Mouse (Mus musculus) forebrain, embryonic 14.5 days (tissue): ENCODE measurements around the gene Mecom. TPM values are rescaled to one million over a fixed set of nuclear protein-coding genes. Genes with fewer than 3 reads are reported as not detected.

Experiments
- ATAC-seq: fragments of 200-750 bp; cut with Nextera tagmentation; 2 replicates; pipeline ENCODE4 v1.8.0; 2017; ENCODE audit warnings: mild to moderate bottlenecking, moderate library complexity
- DNase-seq: peaks from one replicate; pipeline ENCODE4 v3.0.0-alpha.2; 2015; ENCODE audit warnings: low spot score
- H3K27ac ChIP-seq: fragments of 300-500 bp; sonication (generic); 2 replicates; pipeline ENCODE4 v1.5.1; 2014; ENCODE audit warnings: low read depth, mild to moderate bottlenecking, control low read depth, low read length, moderate library complexity
- H3K27me3 ChIP-seq: fragments of 300-500 bp; sonication (generic); replicated peaks from 2 replicates; pipeline ENCODE4 v1.6.1; 2014; ENCODE audit warnings: low read length, control low read depth, mixed read lengths; ENCODE audit not compliant: control insufficient read depth, insufficient read depth
- H3K36me3 ChIP-seq: fragments of 300-500 bp; sonication (generic); 2 replicates; pipeline ENCODE4 v1.6.1; 2014; ENCODE audit warnings: low read length, control low read depth; ENCODE audit not compliant: control insufficient read depth, insufficient read depth
- H3K4me1 ChIP-seq: fragments of 300-500 bp; sonication (generic); 2 replicates; pipeline ENCODE4 v1.6.1; 2014; ENCODE audit warnings: antibody characterized with exemption, low read length, control low read depth; ENCODE audit not compliant: control insufficient read depth, insufficient read depth
- H3K4me2 ChIP-seq: fragments of 300-500 bp; sonication (generic); 2 replicates; pipeline ENCODE4 v1.6.1; 2014; ENCODE audit warnings: mild to moderate bottlenecking, control low read depth, low read length
- H3K4me3 ChIP-seq: fragments of 300-500 bp; sonication (generic); 2 replicates; pipeline ENCODE4 v1.5.1; 2014; ENCODE audit warnings: low read depth, low read length, control low read depth
- H3K9ac ChIP-seq: fragments of 300-500 bp; sonication (generic); 2 replicates; pipeline ENCODE4 v1.6.1; 2014; ENCODE audit warnings: mild to moderate bottlenecking, low read length, control low read depth, moderate library complexity
- H3K9me3 ChIP-seq: fragments of 300-500 bp; sonication (generic); replicated peaks from 2 replicates; pipeline ENCODE4 v1.6.1; 2016; ENCODE audit warnings: low read length, control low read depth, mixed read lengths; ENCODE audit not compliant: control insufficient read depth
- WGBS: fragments of 180-500 bp; shearing (Covaris S2); extraction: QIAGEN DNeasy Blood & Tissue Kit; methylation state at CpG from one replicate; pipeline ENCODE4 v1.1.7; 2014; 5-methylcytosine and 5-hydroxymethylcytosine counted together
- polyA plus RNA-seq: library from polyadenylated mRNA; unstranded; fragments of >200 nt; fragmentation: Nextera tagmentation; extraction: Ambion mirVana; gene quantifications from 2 replicates; pipeline ENCODE4 v1.2.1, GENCODE M21; 2014

Mecom gene
- polyA plus RNA-seq, 1 experiment from 2014 or later = 3.2 TPM

DNA sequence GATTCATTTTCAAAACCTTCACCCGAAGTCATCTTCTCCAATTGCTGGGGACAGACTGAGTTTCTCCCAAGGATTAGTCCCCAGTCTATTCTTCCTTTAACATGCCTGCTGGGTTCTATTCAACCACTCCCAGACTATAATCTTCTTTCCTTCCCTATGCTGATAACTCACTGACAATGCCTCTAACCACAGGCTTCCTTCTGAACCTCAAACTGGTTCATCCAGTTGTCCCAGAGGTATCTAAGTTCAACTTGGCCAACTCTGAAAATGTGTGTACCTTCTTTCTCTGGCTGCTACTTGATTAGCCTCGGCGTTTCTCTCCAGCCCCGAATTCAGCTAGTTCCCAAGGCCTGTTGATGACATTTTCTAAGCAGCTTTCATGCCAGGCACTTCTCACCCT lies 499.7 kb downstream of the Mecom start:
- Histone ChIP-seq H3K4me2 (no peak overlapping the region), H3K27ac (no peak overlapping the region), H3K9ac (no peak overlapping the region), H3K9me3 (no peaks in the 10 kb centered on the region), H3K27me3 (no peaks in the 10 kb centered on the region), H3K36me3 (no peaks in the 10 kb centered on the region), H3K4me3 (no peak overlapping the region), H3K4me1 (no peaks in the 10 kb centered on the region)
- ATAC-seq (no peak), DNase-seq (no peak)
- WGBS = 36% methylated on average over 4 of the region's 4 CpGs

DNA sequence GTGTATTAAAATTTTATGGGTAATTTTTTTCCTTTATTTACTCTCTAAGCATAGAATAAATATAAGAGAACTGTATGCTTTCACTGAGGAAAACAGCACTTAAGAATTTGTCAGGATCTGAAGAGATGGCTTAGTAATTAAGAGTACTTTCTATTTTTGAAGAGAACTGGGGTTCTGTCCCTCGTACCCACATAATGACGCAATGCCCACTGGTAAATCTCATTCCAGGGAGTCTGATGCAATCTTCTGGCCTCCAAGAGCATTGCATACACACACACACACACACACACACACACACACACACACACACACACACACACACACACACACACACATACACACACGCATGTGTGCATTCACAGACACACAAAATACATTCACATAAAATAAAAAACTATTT lies 504.3 kb downstream of the Mecom start:
- no peak overlapping the region for H3K27ac ChIP-seq
- no peak overlapping the region for H3K4me2 ChIP-seq
- ATAC-seq (no peak), DNase-seq (no peak)
- no peaks in the 10 kb centered on the region for H3K9me3 ChIP-seq
- no peaks in the 10 kb centered on the region for H3K27me3 ChIP-seq
- H3K36me3 ChIP-seq = no peaks in the 10 kb centered on the region
- 87% methylated on average over 3 of the region's 3 CpGs for WGBS
- no peak overlapping the region for H3K9ac ChIP-seq
- H3K4me1 ChIP-seq = no peaks in the 10 kb centered on the region
- no peak overlapping the region for H3K4me3 ChIP-seq

DNA sequence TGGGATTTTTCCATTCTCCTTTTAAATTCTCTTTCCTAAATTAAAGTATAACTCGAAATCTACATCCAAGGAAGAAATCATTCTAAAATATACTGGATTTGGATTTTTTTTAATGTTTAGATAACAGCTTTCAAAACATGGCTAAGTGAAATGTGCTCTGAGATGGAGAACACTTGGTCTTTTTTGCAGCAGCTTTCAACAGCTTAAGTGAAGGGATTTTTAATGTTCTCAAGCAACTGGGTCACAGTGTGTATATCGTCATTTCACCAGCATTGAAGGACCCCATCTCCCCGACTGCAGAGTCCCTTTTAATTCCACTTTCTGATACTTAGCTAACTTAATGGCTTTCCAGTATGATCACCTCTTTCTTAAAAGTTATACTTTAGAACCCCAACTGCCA lies 509.3 kb downstream of the Mecom start:
- Histone ChIP-seq H3K4me2 (no peak overlapping the region), H3K4me1 (no peaks in the 10 kb centered on the region), H3K4me3 (no peak overlapping the region), H3K9me3 (no peaks in the 10 kb centered on the region), H3K9ac (no peak overlapping the region), H3K27ac (no peak overlapping the region), H3K27me3 (no peaks in the 10 kb centered on the region), H3K36me3 (no peaks in the 10 kb centered on the region)
- DNase-seq = no peak
- ATAC-seq = no peak
- WGBS = 83% methylated on average over 3 of the region's 3 CpGs

DNA sequence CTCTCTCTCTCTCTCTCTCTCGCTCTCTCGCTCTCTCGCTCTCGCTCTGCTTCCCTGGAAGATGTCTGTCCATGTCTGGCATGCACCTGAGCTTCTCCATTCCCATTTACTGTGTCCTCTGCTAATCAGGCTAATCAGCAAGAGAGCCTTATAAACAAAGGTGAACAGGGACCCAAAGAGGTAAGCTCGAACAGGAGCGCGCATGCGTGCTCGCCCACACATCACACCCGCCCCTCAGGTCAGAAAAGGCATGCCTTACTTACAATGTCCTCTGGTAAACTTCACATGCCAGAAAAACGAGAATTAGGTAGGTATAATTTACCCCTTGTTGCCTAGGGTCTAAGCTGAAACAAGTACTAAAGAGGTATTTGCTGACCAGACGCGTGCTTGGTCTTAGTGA lies 527.8 kb downstream of the Mecom start:
- no peak overlapping the region for H3K9ac ChIP-seq
- DNase-seq = no peak
- H3K27ac ChIP-seq = no peak overlapping the region
- no peak overlapping the region for H3K4me3 ChIP-seq
- H3K9me3 ChIP-seq = no peaks in the 10 kb centered on the region
- 0 out of 2 replicates have a peak, but pooled peaks cover 8% of the 10 kb centered on the region for H3K27me3 ChIP-seq
- H3K4me1 ChIP-seq = no peaks in the 10 kb centered on the region
- WGBS = 93% methylated on average over 13 of the region's 13 CpGs
- H3K36me3 ChIP-seq = no peaks in the 10 kb centered on the region
- no peak overlapping the region for H3K4me2 ChIP-seq
- ATAC-seq = no peak

- WGBS = 74% methylated on average over 8 of the region's 8 CpGs
- Histone ChIP-seq H3K4me1 (no peaks in the 10 kb centered on the region), H3K4me3 (no peak overlapping the region), H3K27me3 (0 out of 2 replicates have a peak, but pooled peaks cover 10% of the 10 kb centered on the region), H3K9me3 (no peaks in the 10 kb centered on the region), H3K4me2 (no peak overlapping the region), H3K36me3 (no peaks in the 10 kb centered on the region), H3K27ac (no peak overlapping the region), H3K9ac (no peak overlapping the region)
- no peak for DNase-seq
- no peak for ATAC-seq
These were observed 528.4 kb downstream of the Mecom start for GRCm38 (mm10) chr3:30019411-30019810.

DNA sequence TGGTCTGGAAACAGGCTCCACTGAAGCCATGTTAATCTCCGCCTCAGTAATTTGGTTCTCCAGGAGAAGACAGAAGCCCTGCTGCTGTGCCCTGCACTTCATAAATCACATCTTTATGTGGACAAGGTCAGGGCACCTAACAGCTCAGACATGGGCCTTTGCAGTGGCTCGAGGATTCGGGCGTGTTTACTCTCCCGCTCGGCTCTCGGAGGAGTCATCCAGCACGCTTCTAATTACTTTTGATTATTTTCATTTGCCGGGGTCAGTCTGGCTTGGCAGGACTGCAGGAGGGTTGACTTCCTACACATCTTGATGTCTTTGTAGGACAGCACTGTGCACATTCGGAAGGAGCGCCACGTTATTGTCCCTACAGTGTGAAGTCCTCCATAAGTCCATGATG lies 529.6 kb downstream of the Mecom start:
- H3K9ac ChIP-seq = no peak overlapping the region
- DNase-seq = no peak

DNA sequence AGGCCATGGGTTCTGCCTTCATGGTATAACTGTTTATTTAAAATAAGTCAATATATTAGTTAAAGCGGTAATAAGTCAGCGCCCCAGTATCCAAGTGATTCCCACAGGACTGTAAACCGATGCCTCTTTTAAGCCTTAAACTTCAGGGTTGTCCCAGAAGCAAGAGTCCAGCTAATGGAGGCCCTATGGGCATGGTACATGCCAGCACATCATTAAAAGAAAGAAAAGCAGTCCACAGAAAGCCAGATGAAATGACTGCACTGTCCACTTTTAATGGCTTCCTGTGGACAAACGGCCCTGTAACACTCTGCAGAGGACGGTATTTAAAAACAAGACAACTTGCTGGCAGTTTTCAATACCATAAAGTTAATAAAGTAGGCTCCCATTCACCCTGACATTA lies 531.0 kb downstream of the Mecom start:
- 62% methylated on average over 5 of the region's 5 CpGs for WGBS
- H3K27me3 ChIP-seq = 0 out of 2 replicates have a peak, but pooled peaks cover 14% of the 10 kb centered on the region
- DNase-seq (no peak), ATAC-seq (no peak)
- no peaks in the 10 kb centered on the region for H3K36me3 ChIP-seq
- H3K9ac ChIP-seq = no peak overlapping the region
- H3K4me2 ChIP-seq = no peak overlapping the region
- no peaks in the 10 kb centered on the region for H3K9me3 ChIP-seq
- H3K4me3 ChIP-seq = no peak overlapping the region
- peaks cover 4% of the 10 kb centered on the region; the same call in 1 of the 2 replicates for H3K4me1 ChIP-seq
- H3K27ac ChIP-seq = no peak overlapping the region

More for the DNA sequence above, 529.6 kb downstream of the Mecom start:
- no peaks in the 10 kb centered on the region for H3K9me3 ChIP-seq
- no peaks in the 10 kb centered on the region for H3K36me3 ChIP-seq
- 64% methylated on average over 12 of the region's 12 CpGs for WGBS
- H3K4me1 ChIP-seq = no peaks in the 10 kb centered on the region
- H3K4me3 ChIP-seq = no peak overlapping the region
- 0 out of 2 replicates have a peak, but pooled peaks cover 10% of the 10 kb centered on the region for H3K27me3 ChIP-seq
- no peak overlapping the region for H3K27ac ChIP-seq
- no peak overlapping the region for H3K4me2 ChIP-seq
- no peak for ATAC-seq

GRCm38 (mm10) chr3:30014962-30015660 lies 532.7 kb downstream of the Mecom start:
- ATAC-seq = peak; percentile 78

GRCm38 (mm10) chr3:30014279-30014678 lies 533.5 kb downstream of the Mecom start:
- 19% methylated on average over 1 of the region's 1 CpGs for WGBS
- Histone ChIP-seq H3K4me1 (peaks cover 4% of the 10 kb centered on the region; the same call in 1 of the 2 replicates), H3K27me3 (peaks cover 19% of the 10 kb centered on the region; the same call in 1 of the 2 replicates), H3K27ac (no peak overlapping the region), H3K36me3 (no peaks in the 10 kb centered on the region), H3K9me3 (no peaks in the 10 kb centered on the region), H3K4me3 (no peak overlapping the region), H3K9ac (no peak overlapping the region), H3K4me2 (no peak overlapping the region)
- no peak for DNase-seq
- no peak for ATAC-seq

More at GRCm38 (mm10) chr3:30014962-30015660, 532.7 kb downstream of the Mecom start:
- H3K4me3 ChIP-seq = no peak overlapping the region
- H3K9me3 ChIP-seq = no peaks in the 10 kb centered on the region
- 7% methylated on average over 10 of the region's 10 CpGs for WGBS
- no peak overlapping the region for H3K4me2 ChIP-seq
- H3K27me3 ChIP-seq = peaks cover 19% of the 10 kb centered on the region; the same call in 1 of the 2 replicates
- H3K9ac ChIP-seq = no peak overlapping the region
- H3K36me3 ChIP-seq = no peaks in the 10 kb centered on the region
- H3K27ac ChIP-seq = no peak overlapping the region
- peak; percentile 84 for DNase-seq
- peaks cover 4% of the 10 kb centered on the region; the same call in 1 of the 2 replicates for H3K4me1 ChIP-seq
